7 mouse cellular contexts compared by ENCODE assay signal in genomic region chr2:152792461-152792860, GRCm38 (mm10). TPM values are rescaled to one million over a fixed set of nuclear protein-coding genes. Genes with fewer than 3 reads are reported as not detected.
DNase-seq lines count a peak whose midpoint lies in the region; TF ChIP-seq lines count a peak whose summit lies in the region.

No protein-coding gene starts in this region.

- H3K27ac ChIP-seq in heart, embryonic 10.5 days, result peak overlapping the region; percentile 79

- peaks cover 69% of the 10 kb centered on the region for H3K79me3 ChIP-seq in C2C12 (ENCODE audit: low read depth)

- H3K79me2 ChIP-seq in C2C12 (ENCODE audit: control insufficient read depth, insufficient read depth), result peaks cover 97% of the 10 kb centered on the region

- no peak overlapping the region for H3ac ChIP-seq in C2C12 (ENCODE audit: control insufficient read depth, insufficient read length, low read depth)

- no peak overlapping the region for H3K4me3 ChIP-seq in C2C12 (ENCODE audit: insufficient read depth, poor library complexity, severe bottlenecking)
- no peak overlapping the region for H3K4me3 ChIP-seq in heart, embryonic 10.5 days

- no peaks in the 10 kb centered on the region for H3K27me3 ChIP-seq in C2C12 (ENCODE audit: control insufficient read depth, insufficient read depth, insufficient read length)
- no peaks in the 10 kb centered on the region for H3K27me3 ChIP-seq in heart, embryonic 10.5 days (ENCODE audit: insufficient read depth, poor library complexity, severe bottlenecking)

- TF ChIP-seq CTCF in C2C12 (IDR thresholded peaks at IDR 0.05; ENCODE audit: control insufficient read depth, insufficient read depth, insufficient read length), result no peak

- intact Hi-C loops in left cerebral cortex, postnatal 14 days (cut with DNase I), result no loop called here

- H3K36me3 ChIP-seq in C2C12 (ENCODE audit: control insufficient read depth, insufficient read depth), result peaks cover 31% of the 10 kb centered on the region
- H3K36me3 ChIP-seq in heart, embryonic 10.5 days, result peaks cover 7% of the 10 kb centered on the region; the same call in 1 of the 2 replicates

- peaks cover 68% of the 10 kb centered on the region for H3K4me1 ChIP-seq in heart, embryonic 10.5 days

- WGBS in heart, embryonic 10.5 days, result 18% methylated on average over 2 of the region's 2 CpGs

- no peaks in the 10 kb centered on the region for H3K9me3 ChIP-seq in heart, embryonic 10.5 days

- peak; percentile 76 for DNase-seq in 3134 (ENCODE audit: extremely low read depth, insufficient read length, low spot score)
- DNase-seq in heart, embryonic 10.5 days (ENCODE audit: low spot score), result no peak
- DNase-seq in kidney, postnatal 25 days, result peak; percentile 79 to 83
- DNase-seq in left cerebral cortex, postnatal 14 days (ENCODE audit: low spot score in 2 of 2), result no peak
- no peak for DNase-seq in embryo, embryonic 10.5 days (ENCODE audit: low spot score)
- DNase-seq in layer of hippocampus, postnatal 14 days (ENCODE audit: low spot score in 2 of 2), result no peak

TF ChIP-seq in C2C12, 6 proteins besides CTCF, POLR2A, EP300 and RAD21:
- TF ChIP-seq FOSL1 (IDR thresholded peaks at IDR 0.05; ENCODE audit: insufficient read depth, low read length, poor library complexity, severe bottlenecking) (no peak), CEBPB (IDR thresholded peaks at IDR 0.05; ENCODE audit: low read depth) (peak; percentile 99), MAX (IDR thresholded peaks at IDR 0.05) (peak; percentile 30)
TF ChIP-seq in C2C12: peak in this region for 2.

RNA-seq across cellular contexts. Expression of gene Cox4i2, which starts 38.5 kb away (rescaled TPM):
- 0.39 TPM for polyA plus RNA-seq in C2C12 (2012; fragmentation: generic; extraction: Trizol)
- polyA plus RNA-seq in heart, embryonic 10.5 days (2016; fragmentation: Nextera tagmentation; extraction: Ambion mirVana), result 18.8 and 21.1 TPM in 2 replicates
- 1 to 10 TPM; 2.3 to 2.8 TPM for total RNA-seq in left cerebral cortex, postnatal 14 days (2021)
- 1 to 10 TPM; 2.9 to 3.6 TPM for total RNA-seq in layer of hippocampus, postnatal 14 days (2021)

RNA-seq across cellular contexts. Expression of gene Bcl2l1, which starts 39.1 kb away (rescaled TPM):
- polyA plus RNA-seq in C2C12 (2012; fragmentation: generic; extraction: Trizol), result 67.3 TPM
- 72.8 and 76.2 TPM in 2 replicates for polyA plus RNA-seq in heart, embryonic 10.5 days (2016; fragmentation: Nextera tagmentation; extraction: Ambion mirVana)
- total RNA-seq in left cerebral cortex, postnatal 14 days (2021), result 100 to 1,000 TPM; 120 to 127 TPM
- total RNA-seq in layer of hippocampus, postnatal 14 days (2021), result 100 to 1,000 TPM; 124 to 128 TPM

RNA-seq across cellular contexts. Expression of gene Tpx2, which starts 55.3 kb away (rescaled TPM):
- polyA plus RNA-seq in C2C12 (2012; fragmentation: generic; extraction: Trizol), result 54.8 TPM
- polyA plus RNA-seq in heart, embryonic 10.5 days (2016; fragmentation: Nextera tagmentation; extraction: Ambion mirVana), result 74.7 and 97.0 TPM in 2 replicates
- 1 to 10 TPM; 2.6 to 3.0 TPM for total RNA-seq in left cerebral cortex, postnatal 14 days (2021)
- 1 to 10 TPM; 2.5 to 4.7 TPM for total RNA-seq in layer of hippocampus, postnatal 14 days (2021)

RNA-seq across cellular contexts. Expression of gene Id1, which starts 56.4 kb away (rescaled TPM):
- 503 TPM for polyA plus RNA-seq in C2C12 (2012; fragmentation: generic; extraction: Trizol)
- 92.5 and 124 TPM in 2 replicates for polyA plus RNA-seq in heart, embryonic 10.5 days (2016; fragmentation: Nextera tagmentation; extraction: Ambion mirVana)
- 10 to 100 TPM; 19.5 to 26.4 TPM for total RNA-seq in left cerebral cortex, postnatal 14 days (2021)
- 10 to 100 TPM; 32.9 to 35.8 TPM for total RNA-seq in layer of hippocampus, postnatal 14 days (2021)

Comparison
In these comparisons a context has a peak if more than half of its experiments do, and no peak if none do; other contexts are left out.
1. DNase-seq: peak in 3134 (single experiment) and kidney, postnatal 25 days (2 of 2); none in heart, embryonic 10.5 days (single experiment), left cerebral cortex, postnatal 14 days (0 of 2), embryo, embryonic 10.5 days (single experiment) and layer of hippocampus, postnatal 14 days (0 of 2).